Mouse (Mus musculus) midbrain, embryonic 12.5 days (tissue): ENCODE results near the gene Ccdc181. TPM values are rescaled to one million over a fixed set of nuclear protein-coding genes. Genes with fewer than 3 reads are reported as not detected.
A peak's percentile ranks its signal among the peaks of the same experiment; 100 is the strongest.
"Not testable (repeated sequence)": the region's sequence is repeated elsewhere in the genome, so short reads cannot be mapped to it uniquely, and the experiment has no call there.

Source experiments
- ATAC-seq: fragments of 200-750 bp; cut with Nextera tagmentation; 2 replicates; pipeline ENCODE4 v1.8.0; 2017; ENCODE audit warnings: low read depth, moderate TSS enrichment, moderate library complexity; ENCODE audit not compliant: low FRiP score
- H3K27ac ChIP-seq: fragments of 300-500 bp; sonication (generic); replicated peaks from 2 replicates; pipeline ENCODE4 v1.5.1; 2016; ENCODE audit warnings: mild to moderate bottlenecking
- H3K27me3 ChIP-seq: fragments of 300-500 bp; sonication (generic); 2 replicates; pipeline ENCODE4 v1.6.1; 2016; ENCODE audit warnings: mild to moderate bottlenecking
- H3K36me3 ChIP-seq: fragments of 300-500 bp; sonication (generic); 2 replicates; pipeline ENCODE4 v1.6.1; 2016
- H3K4me1 ChIP-seq: fragments of 300-500 bp; sonication (generic); 2 replicates; pipeline ENCODE4 v1.6.1; 2016
- H3K4me2 ChIP-seq: fragments of 300-500 bp; sonication (generic); replicated peaks from 2 replicates; pipeline ENCODE4 v1.6.1; 2016; ENCODE audit warnings: mild to moderate bottlenecking, moderate library complexity
- H3K4me3 ChIP-seq: fragments of 300-500 bp; sonication (generic); 2 replicates; pipeline ENCODE4 v1.5.1; 2016; ENCODE audit warnings: mild to moderate bottlenecking
- H3K9ac ChIP-seq: fragments of 300-500 bp; sonication (generic); replicated peaks from 2 replicates; pipeline ENCODE4 v1.6.1; 2016; ENCODE audit warnings: mild to moderate bottlenecking, moderate library complexity
- H3K9me3 ChIP-seq: fragments of 300-500 bp; sonication (generic); 2 replicates; pipeline ENCODE4 v1.6.1; 2016; ENCODE audit warnings: mild to moderate bottlenecking
- WGBS: fragments of 180-500 bp; shearing (Covaris S2); methylation state at CpG from one replicate; pipeline ENCODE4 v1.1.7; 2016; 5-methylcytosine and 5-hydroxymethylcytosine counted together
- polyA plus RNA-seq: library from polyadenylated mRNA; unstranded; fragments of >200 nt; fragmentation: Nextera tagmentation; extraction: Ambion mirVana; gene quantifications from 2 replicates; pipeline ENCODE4 v1.2.1, GENCODE M21; 2016

The Ccdc181 gene
- 16.8 and 18.4 TPM in 2 replicates for polyA plus RNA-seq

DNA sequence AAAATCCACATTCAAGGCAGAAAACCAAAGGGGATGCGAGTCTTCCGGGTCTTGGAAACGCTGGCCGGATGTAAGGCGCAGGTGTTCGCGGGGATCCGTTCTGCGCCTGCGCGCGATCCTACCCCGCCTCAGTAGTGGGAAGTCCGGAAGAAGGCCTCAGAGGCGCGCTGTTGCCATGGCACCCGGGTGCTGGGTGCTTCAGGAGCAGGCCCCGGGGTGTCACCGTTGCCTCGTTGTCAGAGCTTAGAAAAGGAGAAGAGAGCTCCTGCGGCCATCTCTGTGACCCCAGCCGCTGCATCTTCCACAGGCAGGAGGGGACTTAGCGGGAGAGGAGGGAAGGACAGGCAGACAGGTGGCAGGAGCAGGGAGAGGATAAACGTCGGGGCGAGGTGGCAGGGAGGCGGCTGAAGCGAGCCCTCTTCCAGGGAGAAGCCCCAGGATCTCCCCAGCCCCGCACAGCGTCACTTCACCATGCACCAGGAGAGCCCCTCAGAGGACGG lies at the start of gene Ccdc181:
TSS of gene Ccdc181 (plus strand) at position 131 of the 500 bp plus-strand sequence.
- no peaks in the 10 kb centered on the region for H3K4me1 ChIP-seq
- peak within 1 kb of the TSS; percentile 79 for H3K27ac ChIP-seq
- H3K36me3 ChIP-seq: no peaks in the 10 kb centered on the region
- H3K9ac ChIP-seq: peak within 1 kb of the TSS; percentile 58
- peak within 1 kb of the TSS; percentile 64 for H3K4me3 ChIP-seq
- H3K9me3 ChIP-seq: no peaks in the 10 kb centered on the region
- WGBS: under 1% methylated on average over 31 of the region's 31 CpGs
- H3K27me3 ChIP-seq: no peaks in the 10 kb centered on the region
- H3K4me2 ChIP-seq: peak within 1 kb of the TSS; percentile 79
- peak; percentile 100 for ATAC-seq

DNA sequence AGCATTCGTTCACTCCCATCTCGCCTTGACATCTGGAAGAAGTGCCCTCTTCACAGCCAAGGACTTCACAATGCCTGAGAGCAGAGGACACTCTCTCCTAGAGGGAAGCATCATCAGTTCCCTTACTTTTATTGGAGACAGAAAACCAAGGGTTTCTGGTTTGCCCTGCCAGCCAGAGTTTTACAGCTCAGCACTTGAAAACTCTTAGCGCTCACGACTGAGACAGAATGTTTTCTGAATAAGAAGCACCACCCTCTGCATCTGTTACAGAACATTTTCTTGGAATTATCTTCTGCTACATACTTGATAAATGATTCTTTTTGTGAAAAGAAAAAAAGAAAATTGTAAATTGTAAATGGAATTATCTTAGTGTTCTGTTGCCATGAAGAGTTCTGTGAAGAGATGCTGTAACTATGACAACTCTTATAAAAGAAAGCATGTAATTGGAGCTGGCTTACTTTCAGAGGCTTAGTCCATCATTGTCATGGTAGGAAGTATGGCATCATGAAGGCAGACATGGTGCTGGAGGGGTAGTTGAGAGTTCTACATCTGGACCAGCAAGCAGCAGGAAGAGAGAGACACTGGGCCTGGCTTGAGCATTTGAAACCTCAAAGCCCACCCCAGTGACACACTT lies 43.3 kb upstream of the Ccdc181 start:
- 85% methylated on average over 2 of the region's 4 CpGs for WGBS
- not testable (repeated sequence) for H3K4me2 ChIP-seq, H3K9me3 ChIP-seq

DNA sequence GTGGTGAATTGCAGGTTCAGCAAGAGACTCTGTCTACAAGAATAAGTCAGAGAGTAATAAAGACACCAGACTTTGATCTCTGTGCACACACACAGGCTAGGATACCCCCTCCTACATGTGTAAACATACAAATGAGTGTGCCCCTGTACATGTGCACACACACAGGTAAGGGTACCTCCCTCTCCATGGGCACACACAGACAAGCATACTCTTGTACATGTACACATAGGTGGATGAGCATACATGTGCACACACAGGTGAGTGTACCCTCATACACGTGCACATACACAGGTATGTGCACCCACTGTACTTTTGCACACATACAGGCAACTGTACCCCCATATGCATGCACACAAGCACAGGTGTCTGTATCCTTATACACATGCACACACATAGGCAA lies 41.9 kb upstream of the Ccdc181 start:
- H3K9ac ChIP-seq: no peak overlapping the region
- no peak overlapping the region for H3K4me3 ChIP-seq
- H3K9me3 ChIP-seq: no peaks in the 10 kb centered on the region
- H3K4me1 ChIP-seq: no peaks in the 10 kb centered on the region
- H3K4me2 ChIP-seq: no peak overlapping the region
- no peaks in the 10 kb centered on the region for H3K27me3 ChIP-seq
- no peaks in the 10 kb centered on the region for H3K36me3 ChIP-seq
- no peak overlapping the region for H3K27ac ChIP-seq
- WGBS: 81% methylated on average over 1 of the region's 1 CpGs
- ATAC-seq: no peak

More for the DNA sequence above, 43.3 kb upstream of the Ccdc181 start:
- not testable (repeated sequence) for H3K9ac ChIP-seq, H3K27ac ChIP-seq, H3K36me3 ChIP-seq, H3K4me3 ChIP-seq, H3K27me3 ChIP-seq, ATAC-seq, H3K4me1 ChIP-seq

DNA sequence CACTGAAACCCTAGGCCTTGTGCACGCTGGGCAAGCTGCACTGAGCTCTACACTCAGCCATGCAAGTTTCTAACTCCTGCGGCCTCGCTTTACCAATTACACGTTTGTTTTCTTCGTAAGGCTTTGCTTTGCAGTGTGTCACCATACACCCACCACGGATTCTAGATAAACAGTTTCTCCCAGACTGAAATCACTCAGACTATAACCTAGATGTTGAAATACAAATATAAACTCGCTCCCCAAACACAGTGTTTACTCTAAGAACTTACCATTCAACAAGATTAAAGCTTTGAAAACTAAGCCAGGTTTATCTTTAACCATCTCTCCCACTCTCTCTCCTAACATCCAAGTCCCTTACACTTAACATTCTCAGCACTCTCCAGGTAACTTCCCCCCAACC lies 40.3 kb upstream of the Ccdc181 start:
- Histone ChIP-seq H3K27me3 (no peaks in the 10 kb centered on the region), H3K4me1 (no peaks in the 10 kb centered on the region), H3K9me3 (no peaks in the 10 kb centered on the region), H3K27ac (no peak overlapping the region), H3K36me3 (no peaks in the 10 kb centered on the region), H3K9ac (no peak overlapping the region), H3K4me3 (no peak overlapping the region), H3K4me2 (no peak overlapping the region)
- 68% methylated on average over 7 of the region's 7 CpGs for WGBS
- ATAC-seq: no peak

DNA sequence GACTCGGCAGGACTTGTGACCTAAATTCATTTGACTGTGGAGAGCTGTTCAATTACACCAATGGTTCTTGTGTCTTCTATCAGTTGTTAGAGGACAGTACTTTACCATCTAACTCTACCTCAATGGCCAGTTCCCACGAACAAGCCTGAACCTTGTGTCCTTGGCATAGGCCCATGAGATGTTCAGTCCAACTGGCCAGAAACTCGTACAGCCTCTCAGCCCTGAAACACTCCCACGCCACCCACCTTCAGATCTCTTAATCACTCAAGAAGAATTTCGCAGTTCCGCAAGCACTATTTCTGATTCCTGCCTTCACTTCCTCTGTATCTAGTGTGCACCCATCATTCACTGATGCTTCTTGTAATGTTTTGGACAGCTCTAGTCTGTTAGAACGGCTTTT lies 39.3 kb upstream of the Ccdc181 start:
- no peak overlapping the region for H3K4me2 ChIP-seq
- WGBS: 55% methylated on average over 7 of the region's 7 CpGs
- no peaks in the 10 kb centered on the region for H3K4me1 ChIP-seq
- no peaks in the 10 kb centered on the region for H3K36me3 ChIP-seq
- no peak for ATAC-seq
- H3K9ac ChIP-seq: no peak overlapping the region
- H3K27ac ChIP-seq: no peak overlapping the region
- no peak overlapping the region for H3K4me3 ChIP-seq
- no peaks in the 10 kb centered on the region for H3K27me3 ChIP-seq
- H3K9me3 ChIP-seq: no peaks in the 10 kb centered on the region

DNA sequence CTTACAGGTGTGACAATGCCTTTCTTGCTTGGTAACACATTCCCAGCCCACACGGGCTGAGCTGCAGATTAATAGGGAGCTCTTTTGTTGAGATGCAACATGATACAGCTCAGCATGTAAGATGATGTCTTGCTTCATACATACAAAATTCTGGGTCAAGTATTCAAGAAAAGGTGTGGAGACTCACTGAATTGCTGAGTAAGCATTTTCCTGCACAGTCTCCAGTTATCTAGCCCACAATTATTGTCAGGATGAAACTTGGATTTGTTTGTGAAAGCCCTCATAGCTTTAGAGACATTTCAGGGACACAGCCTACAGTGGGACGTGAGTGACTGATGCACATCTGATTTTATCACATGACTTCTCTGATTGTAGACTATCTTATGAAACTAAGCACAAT lies 33.9 kb upstream of the Ccdc181 start:
- no peaks in the 10 kb centered on the region for H3K4me1 ChIP-seq
- H3K4me2 ChIP-seq: no peak overlapping the region
- H3K4me3 ChIP-seq: no peak overlapping the region
- H3K27ac ChIP-seq: no peak overlapping the region
- ATAC-seq: no peak
- no peaks in the 10 kb centered on the region for H3K9me3 ChIP-seq
- H3K27me3 ChIP-seq: 0 out of 2 replicates have a peak, but pooled peaks cover 3% of the 10 kb centered on the region
- WGBS: 81% methylated on average over 2 of the region's 2 CpGs
- no peaks in the 10 kb centered on the region for H3K36me3 ChIP-seq
- no peak overlapping the region for H3K9ac ChIP-seq

DNA sequence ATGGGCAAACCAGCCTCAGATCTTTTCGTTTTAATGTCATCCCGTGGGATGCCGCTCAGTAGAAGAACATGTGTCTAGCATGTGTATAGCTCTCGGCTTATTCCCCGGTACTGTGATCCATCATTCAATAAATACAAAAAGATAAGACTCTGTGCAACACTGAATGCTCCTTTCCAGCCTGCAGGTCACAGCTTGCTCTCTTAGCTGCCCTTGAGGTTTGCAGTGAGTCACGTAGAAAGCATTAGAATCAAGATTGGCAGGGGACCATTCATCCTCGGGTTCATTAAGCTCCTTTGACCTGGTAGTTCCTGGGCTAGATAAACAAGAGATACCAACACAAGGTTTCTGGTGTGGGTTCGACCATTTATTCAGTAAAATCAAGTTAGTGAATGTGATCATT lies 32.6 kb upstream of the Ccdc181 start:
- no peak for ATAC-seq
- no peak overlapping the region for H3K9ac ChIP-seq
- H3K9me3 ChIP-seq: no peaks in the 10 kb centered on the region
- peaks cover 7% of the 10 kb centered on the region; the same call in 1 of the 2 replicates for H3K27me3 ChIP-seq
- H3K27ac ChIP-seq: no peak overlapping the region
- H3K4me2 ChIP-seq: no peak overlapping the region
- peaks cover 2% of the 10 kb centered on the region; the same call in 1 of the 2 replicates for H3K4me1 ChIP-seq
- 65% methylated on average over 8 of the region's 8 CpGs for WGBS
- no peak overlapping the region for H3K4me3 ChIP-seq
- no peaks in the 10 kb centered on the region for H3K36me3 ChIP-seq

DNA sequence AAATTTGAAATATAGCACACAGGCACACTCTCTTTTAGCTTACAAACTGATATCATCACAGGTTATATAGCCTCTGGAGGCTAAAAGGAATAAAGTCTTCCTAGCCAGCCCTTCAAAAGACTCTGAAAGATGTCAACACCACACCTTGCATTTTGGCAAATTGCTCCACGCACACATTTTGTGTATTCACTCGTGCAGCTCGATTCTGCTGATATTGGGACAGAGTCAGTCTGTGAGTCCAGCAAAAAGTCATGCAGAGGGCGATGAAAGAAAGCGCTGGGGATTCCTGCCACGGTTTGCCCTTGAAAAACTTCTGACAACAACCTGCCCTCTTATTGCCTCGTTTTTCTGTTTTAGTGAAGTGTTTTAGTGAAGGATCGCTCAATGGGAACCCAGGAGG lies 27.9 kb upstream of the Ccdc181 start:
- no peaks in the 10 kb centered on the region for H3K9me3 ChIP-seq
- H3K4me3 ChIP-seq: peak overlapping the region; percentile 69; the same call in 1 of the 2 replicates
- peaks cover 20% of the 10 kb centered on the region for H3K4me1 ChIP-seq
- ATAC-seq: no peak
- H3K27ac ChIP-seq: no peak overlapping the region
- WGBS: 31% methylated on average over 8 of the region's 8 CpGs
- peak overlapping the region; percentile 59 for H3K9ac ChIP-seq
- H3K36me3 ChIP-seq: no peaks in the 10 kb centered on the region
- peak overlapping the region; percentile 64 for H3K4me2 ChIP-seq
- H3K27me3 ChIP-seq: peaks cover 12% of the 10 kb centered on the region

DNA sequence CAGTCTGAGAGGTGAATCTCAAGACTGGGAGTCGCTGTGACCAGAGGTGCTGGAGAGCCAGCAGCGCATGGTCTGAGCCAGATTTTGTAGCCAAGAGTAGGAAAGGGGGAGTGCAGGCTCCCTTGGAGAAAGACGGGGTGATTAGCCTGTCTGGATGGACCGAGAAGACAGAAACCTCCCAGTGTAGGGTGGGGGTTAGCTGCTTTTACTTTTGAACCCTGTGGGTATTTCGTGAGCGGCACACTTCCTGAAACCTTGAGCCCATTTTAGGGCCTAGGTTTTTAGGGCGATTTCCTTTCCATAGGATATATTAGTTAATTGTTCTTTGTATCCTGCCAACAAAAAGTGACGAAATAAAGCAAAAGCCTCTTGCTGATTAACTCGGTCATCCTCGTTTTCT lies 27.4 kb upstream of the Ccdc181 start:
- ATAC-seq: no peak

DNA sequence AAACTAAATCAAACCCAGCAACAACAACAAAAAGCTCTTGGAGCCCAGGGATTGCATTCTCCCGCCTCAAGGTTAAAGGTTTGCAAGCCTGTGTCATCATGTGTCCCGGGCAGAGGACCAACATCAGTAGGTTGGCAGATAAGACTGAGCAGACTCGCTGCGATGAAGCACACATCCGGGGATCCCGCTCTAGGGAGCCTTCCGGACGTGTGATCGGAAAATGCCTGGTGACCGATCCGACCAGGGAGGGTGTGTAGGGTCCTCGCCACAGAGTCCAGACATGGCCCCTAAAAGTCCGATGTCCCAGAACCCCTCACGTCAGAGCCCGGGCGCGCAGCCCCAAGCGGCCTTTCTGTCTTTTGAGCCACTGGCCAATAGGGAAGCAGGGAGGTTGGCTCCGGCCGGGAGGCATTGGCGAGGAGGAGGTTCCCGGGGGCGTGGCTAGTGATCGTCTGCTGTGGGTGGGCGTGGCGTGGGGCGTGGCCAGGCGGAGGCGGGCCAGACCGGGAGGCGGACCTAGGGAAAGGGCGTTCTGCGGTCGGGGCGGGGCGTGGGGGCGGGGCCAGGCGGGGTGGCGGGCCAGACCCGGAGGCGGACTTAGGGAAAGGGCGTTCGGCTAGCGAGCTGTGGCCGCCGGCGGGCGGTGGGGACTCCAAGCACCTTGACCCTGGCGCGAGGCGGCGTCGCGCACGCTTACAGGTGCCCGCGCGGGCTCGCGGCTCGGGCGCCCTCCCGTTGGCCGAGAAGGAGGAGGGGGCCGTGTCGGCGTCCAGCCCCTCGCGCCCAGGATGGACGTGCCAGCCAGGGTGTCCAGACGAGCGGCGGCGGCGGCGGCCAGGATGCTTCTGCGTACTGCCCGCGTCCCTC lies 26.7 kb upstream of the Ccdc181 start, which contains the start of gene Slc19a2:
TSS of gene Slc19a2 (plus strand) at position 582 of the 867 bp plus-strand sequence.
- H3K27me3 ChIP-seq: peaks cover 12% of the 10 kb centered on the region
- H3K4me1 ChIP-seq: peaks cover 20% of the 10 kb centered on the region
- no peaks in the 10 kb centered on the region for H3K9me3 ChIP-seq
- H3K4me3 ChIP-seq: peak within 1 kb of the TSS; percentile 69
- H3K27ac ChIP-seq: peak within 1 kb of the TSS; percentile 70
- peak within 1 kb of the TSS; percentile 64 for H3K4me2 ChIP-seq
- WGBS: under 1% methylated on average over 63 of the region's 79 CpGs
- H3K9ac ChIP-seq: peak within 1 kb of the TSS; percentile 75
- ATAC-seq: peak; percentile 98
- H3K36me3 ChIP-seq: no peaks in the 10 kb centered on the region

More for the DNA sequence above, 27.4 kb upstream of the Ccdc181 start:
- H3K27ac ChIP-seq: no peak overlapping the region
- peaks cover 12% of the 10 kb centered on the region for H3K27me3 ChIP-seq
- peak overlapping the region; percentile 69 for H3K4me3 ChIP-seq
- no peaks in the 10 kb centered on the region for H3K36me3 ChIP-seq
- H3K4me1 ChIP-seq: peaks cover 20% of the 10 kb centered on the region
- H3K9ac ChIP-seq: peak overlapping the region; percentile 59
- H3K9me3 ChIP-seq: no peaks in the 10 kb centered on the region
- peak overlapping the region; percentile 64 for H3K4me2 ChIP-seq
- WGBS: 11% methylated on average over 10 of the region's 10 CpGs

DNA sequence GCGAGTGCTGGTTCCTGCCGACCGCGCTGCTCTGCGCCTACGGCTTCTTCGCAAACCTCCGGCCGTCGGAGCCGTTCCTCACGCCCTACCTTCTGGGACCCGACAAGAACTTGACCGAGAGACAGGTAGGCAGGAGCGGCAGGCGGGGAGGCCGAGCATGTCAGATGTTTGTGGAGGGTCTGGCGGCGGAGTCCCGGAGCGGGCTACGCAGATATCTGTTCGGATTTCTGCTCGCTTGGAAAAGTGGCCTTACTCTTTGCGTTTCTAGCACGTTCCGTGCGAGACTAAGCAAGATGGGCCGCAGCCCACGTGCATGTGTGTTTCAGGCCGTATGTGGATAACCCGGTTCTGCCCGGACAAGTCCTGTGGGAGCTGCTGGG lies 26.1 kb upstream of the Ccdc181 start:
- under 1% methylated on average over 33 of the region's 33 CpGs for WGBS
- ATAC-seq: no peak
- peaks cover 12% of the 10 kb centered on the region for H3K27me3 ChIP-seq
- H3K36me3 ChIP-seq: no peaks in the 10 kb centered on the region
- H3K4me2 ChIP-seq: peak overlapping the region; percentile 64
- peaks cover 20% of the 10 kb centered on the region for H3K4me1 ChIP-seq
- H3K9ac ChIP-seq: peak overlapping the region; percentile 75
- H3K9me3 ChIP-seq: no peaks in the 10 kb centered on the region
- peak overlapping the region; percentile 54; the same call in 1 of the 2 replicates for H3K27ac ChIP-seq
- peak overlapping the region; percentile 69 for H3K4me3 ChIP-seq
